Mouse (Mus musculus) erythroblast, embryonic 14.5 days (primary cell): Measurements from ENCODE around the gene Abcc2.

Source experiments
- GATA1 ChIP-seq: IDR thresholded peaks from 2 replicates; pipeline ENCODE4 v1.6.1; 2012; ENCODE audit warnings: low read length, inconsistent platforms, mixed read lengths
- TAL1 ChIP-seq: IDR thresholded peaks from 3 replicates; pipeline ENCODE4 v1.6.1; 2012; ENCODE audit warnings: low read length, inconsistent platforms, mixed read lengths

DNA sequence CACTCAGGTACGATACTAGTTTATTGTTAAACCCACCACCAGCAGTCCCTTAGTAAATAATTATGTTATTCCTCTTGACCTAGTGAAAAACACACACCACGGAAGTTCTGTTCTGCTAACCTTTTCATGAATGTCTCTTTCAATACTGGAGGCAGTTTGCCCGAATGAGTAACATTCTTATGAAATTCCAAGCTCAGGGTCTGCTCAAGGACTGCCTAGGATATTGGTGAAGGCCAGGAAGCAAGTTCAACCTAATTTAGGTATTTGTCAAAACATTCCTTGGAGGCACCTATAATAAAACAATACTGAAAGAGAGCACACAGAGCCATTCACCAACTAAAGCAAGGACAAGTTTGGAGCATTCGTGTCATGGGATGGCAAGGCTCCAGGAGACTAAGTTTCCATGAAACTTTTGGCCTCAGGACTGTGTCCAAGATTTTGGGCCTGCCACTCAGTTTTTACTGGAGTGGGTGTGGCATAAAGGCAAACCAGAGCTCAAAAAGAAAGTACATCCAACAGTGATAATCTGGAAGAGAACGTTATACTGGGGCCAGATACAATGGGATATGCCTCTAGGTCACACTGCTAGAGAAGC lies 12.5 kb upstream of the Abcc2 start:
- TF ChIP-seq TAL1: no peak
- no peak for TF ChIP-seq GATA1
